Mouse (Mus musculus): ENCODE data around the gene Mbl1.
A peak's percentile ranks its signal among the peaks of the same experiment; 100 is the strongest.

The Mbl1 gene

DNA sequence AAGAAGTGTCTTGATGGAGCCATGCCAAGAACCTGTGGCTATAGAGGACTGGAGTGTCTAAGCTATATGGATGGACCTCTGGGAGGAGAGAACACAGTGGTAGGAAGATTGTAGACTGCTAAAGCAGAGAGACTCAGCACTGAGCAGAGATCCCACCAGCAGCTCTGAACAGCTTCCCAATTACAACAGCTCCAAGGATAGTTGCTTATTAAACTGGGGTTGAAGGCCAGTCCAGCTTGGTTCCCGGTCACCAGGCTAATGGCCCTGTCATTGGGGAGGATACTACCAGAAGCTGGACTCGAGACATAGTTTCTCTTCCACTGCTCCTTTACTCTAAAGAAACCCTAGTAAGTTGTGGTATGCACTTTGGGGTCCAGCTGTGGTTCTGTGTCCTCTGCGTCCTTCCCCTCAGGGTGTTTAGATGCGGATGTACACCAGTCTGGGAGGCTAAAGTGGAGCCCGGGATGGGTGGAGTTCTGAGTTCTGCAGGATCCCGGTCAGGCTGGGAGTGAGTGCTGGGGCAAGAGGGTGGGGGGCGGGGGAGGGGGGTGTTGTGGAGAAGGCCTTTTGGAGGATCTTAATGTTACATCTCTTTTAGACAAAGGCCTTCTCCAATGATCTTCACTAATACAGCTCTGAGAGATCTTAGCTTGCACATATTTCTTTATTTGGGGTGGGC lies at the start of gene Mbl1:
Mbl1 (plus strand) TSS at position 239 of the 679 bp plus-strand sequence.
- DNase-seq (ENCODE audit: low spot score) = no peak

DNA sequence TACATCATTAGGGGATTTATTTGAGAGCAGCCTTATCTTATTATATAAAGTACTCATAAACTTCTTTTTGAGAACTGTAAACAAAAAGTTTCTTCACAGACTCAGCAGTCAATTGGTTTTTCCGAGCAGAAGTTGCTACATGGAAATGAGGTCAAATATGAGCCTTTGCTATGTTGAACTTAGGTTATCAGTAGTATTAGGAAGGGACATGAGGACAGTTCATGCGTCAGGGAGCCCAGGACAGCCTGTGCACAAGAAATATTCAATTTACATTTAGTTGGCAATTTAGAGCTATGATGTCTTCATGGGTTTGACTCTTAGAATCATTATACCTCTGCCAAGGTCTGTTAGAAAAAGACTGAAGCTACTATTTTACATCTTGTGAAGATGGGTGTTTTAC lies 49.0 kb upstream of the Mbl1 start:
- DNase-seq (ENCODE audit: low spot score) = no peak

DNA sequence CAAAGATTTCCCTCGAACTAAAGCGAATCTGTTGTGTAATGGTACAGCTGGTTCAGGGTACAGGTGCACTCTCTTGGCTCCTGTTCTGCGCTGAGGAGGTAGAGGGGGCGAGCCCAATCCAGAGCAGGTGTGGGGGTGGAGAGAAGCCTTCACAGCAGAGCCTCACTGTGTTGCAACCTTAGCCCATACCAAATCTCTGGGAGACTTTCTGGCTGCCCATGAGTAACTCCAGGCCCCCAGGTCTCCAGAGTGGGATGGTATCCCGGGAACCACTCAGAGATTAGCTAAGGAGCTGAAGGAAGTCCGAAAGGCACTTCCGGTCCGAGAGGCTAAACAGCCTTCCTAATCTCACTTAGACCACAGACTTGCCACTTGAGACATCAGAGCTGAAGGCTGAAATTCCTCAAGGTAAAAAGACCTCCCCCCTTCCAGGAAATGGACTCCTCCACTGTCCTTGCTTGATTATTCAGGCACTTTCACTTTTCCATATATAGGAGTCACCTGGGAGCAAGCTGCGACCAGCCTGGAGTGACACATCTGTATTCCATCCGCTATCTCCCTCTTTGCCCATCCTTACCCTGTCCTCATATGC lies 46.3 kb upstream of the Mbl1 start, which contains the start of gene Mat1a:
Mat1a (plus strand) TSS at position 183 of the 592 bp plus-strand sequence.
- DNase-seq (ENCODE audit: low spot score) = no peak

DNA sequence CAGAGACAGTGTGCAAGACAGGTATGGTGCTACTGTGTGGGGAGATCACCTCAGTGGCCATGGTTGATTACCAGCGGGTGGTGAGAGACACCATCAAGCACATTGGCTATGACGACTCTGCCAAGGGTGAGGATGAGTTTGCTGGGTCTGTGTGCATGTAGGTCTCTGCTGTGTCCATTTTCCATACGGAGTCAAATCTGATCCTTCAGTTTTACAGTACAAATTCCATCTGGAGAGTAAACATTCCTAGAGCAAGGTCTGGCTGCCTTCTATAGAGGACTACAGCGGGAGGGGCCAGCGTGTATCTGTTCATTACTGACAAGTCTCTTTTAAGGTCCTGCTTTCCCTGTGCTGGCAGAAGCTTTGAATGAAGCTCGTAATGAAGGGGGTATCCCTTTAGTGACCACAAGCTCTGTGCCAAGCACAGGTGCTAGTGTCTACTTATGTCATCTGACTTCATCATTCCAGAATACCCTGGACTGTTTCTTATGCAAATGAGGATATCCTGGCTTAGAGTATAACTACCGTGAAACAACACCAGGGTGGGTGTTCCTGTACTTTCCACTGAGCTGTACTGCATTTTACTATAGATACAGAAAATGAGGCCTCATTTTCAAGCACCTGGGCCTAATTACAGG lies 40.1 kb upstream of the Mbl1 start:
- no peak for DNase-seq (ENCODE audit: low spot score)

DNA sequence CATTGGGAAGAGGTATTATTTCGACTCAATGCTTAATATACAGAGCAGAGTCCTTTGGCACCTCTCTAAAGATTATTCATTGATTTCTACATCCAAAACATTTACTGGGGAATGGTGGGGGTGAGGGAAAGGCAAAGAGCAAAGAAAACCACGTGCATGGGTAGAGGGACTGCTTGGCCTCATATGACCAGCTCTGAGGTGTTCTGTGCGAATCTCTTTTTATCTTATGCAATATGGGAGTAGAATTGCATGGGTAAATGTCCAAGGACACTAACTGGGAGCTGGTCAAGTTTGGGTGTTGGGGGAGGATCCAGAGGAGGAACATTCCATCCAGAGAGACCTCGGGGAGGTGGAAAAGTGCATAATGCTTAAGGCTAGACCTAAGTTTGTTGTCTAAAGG lies 38.3 kb upstream of the Mbl1 start:
- DNase-seq (ENCODE audit: low spot score) = no peak

DNA sequence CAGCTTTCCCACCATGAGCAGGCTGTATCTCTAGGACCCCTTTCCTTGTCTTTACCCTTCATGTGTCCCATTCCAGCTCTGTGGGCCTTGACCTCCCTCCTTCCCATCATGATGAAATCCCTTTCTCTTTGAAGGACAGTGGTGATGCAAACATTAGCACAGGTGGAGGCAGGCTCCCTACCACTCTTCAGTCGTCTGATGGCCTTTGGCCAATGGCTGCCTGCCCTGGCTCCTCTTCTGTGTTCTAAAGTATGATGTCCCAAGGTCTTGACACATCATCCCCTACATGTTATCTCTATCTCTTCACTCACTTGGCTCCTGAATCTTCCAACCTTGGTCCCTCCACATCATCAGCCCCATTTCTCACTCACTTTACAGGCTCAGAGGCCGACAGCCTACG lies 35.0 kb upstream of the Mbl1 start:
- DNase-seq (ENCODE audit: low spot score) = no peak

DNA sequence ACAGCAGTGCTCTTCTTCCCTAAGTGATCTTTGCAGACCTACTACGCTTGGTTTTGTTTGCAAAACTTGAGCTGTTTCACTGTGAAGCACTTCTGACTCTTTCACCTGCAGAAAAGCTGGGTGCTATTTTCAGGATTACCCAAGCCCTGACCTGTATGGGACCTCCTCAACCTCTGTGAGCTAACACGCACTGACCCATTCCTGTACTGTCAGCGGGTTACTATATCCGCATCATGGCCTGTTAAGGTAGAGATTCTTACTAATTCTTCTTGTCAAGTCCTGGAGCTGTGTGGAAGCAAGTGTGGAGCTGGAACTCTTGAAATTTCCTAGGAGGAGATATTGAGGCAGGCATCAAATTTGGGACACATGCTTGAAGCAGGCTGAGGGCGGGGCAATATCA lies 26.6 kb upstream of the Mbl1 start:
- DNase-seq (ENCODE audit: low spot score) = no peak

DNA sequence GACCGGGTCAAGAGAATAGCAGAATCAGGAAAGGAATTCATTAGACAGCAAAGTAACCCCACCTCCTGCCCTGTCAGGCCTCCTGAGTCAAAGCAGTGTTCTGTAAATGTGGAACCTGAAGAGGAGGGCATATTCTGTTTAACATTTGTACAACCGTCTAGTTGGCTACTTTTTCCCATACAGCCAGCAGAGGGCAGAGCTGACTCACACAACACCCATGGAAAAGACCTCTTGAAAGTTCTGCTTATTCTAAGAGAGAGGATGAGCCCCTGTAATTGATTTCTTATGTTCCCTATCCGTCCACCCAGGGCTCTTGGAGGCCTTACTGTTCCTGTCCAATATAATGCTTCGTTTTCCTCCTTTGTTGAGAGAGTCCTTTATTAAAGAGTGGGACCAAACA lies 23.3 kb upstream of the Mbl1 start:
- DNase-seq (ENCODE audit: low spot score) = peak; percentile 53

DNA sequence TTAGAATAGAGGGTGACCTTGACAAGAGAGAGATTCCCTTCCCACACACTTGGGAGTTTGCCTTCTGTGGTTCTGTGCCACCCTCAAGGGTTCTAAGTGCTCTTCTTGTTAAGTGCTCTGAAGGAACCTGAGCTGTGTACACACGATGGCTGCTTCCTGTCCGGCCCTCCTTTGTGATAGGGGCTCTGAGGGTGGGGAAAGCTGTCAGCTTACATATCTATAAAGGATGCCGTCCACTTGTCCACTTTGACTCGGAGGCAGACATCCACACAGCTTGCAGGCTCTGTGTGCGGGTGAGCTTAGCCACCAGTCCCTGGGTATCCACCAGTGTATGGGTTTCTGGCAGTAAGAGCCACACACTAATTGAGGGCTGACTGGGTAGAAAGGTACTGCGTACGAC lies 19.7 kb upstream of the Mbl1 start, which contains the start of gene Sftpa1:
Sftpa1 (plus strand) TSS at position 243 of the 400 bp plus-strand sequence.
- no peak for DNase-seq (ENCODE audit: low spot score)

DNA sequence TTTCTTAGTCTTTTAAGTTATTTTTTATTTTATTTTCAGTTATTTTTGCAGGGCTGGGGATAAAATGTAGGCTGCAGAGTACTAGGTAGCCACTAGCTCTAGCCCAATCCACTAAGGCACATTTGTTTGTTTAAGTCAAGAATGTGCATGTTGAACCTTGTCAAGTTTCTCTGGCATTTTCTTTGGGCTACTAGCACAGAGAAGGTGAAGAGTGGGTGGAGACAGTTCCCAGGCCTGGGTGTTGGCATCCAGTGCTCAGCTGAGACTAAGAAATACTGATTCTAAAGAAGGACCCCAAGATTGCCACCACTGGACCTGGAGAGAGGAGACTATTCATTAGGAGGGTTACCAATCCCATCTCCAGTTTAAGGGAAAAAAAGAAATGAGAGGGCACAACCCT lies 14.3 kb upstream of the Mbl1 start:
- DNase-seq (ENCODE audit: low spot score) = no peak

DNA sequence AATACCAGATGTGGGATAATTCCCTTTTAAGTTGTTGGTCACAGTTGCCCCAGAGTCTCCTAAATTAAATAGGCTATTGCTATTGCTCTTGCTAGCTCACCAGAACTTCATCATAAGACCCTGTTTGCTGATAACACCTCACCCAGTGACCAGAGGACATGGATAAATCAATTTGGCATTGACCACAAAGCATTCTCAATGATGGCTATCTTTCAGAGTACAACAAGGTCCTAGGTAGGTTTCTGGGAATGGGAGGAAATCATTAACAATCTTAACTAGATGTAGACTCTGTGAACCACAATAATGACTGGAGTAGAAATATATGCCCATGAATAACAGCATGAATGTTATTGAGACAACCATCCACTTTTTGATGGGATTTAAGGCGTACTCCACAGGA lies 10.6 kb upstream of the Mbl1 start:
- no peak for DNase-seq (ENCODE audit: low spot score)

DNA sequence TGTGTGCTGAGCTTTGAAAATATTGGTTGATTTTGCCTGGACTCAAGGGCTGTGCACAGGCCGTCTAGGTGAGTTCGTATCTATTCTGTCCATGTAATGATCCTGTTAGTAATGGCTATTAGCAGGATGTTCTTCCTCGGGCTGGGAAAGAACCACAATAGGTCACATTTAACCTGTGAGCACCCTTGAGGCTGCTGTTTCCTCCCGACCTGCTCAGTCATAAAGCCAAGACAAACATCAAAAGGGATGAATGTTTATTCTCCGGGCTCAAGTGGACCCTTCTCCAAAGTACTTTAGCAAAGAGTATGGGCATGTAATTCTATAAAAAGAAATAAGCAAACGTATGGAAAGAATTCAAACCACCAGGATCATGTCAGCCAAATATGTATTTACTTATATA lies 5.2 kb upstream of the Mbl1 start:
- no peak for DNase-seq (ENCODE audit: low spot score)

DNA sequence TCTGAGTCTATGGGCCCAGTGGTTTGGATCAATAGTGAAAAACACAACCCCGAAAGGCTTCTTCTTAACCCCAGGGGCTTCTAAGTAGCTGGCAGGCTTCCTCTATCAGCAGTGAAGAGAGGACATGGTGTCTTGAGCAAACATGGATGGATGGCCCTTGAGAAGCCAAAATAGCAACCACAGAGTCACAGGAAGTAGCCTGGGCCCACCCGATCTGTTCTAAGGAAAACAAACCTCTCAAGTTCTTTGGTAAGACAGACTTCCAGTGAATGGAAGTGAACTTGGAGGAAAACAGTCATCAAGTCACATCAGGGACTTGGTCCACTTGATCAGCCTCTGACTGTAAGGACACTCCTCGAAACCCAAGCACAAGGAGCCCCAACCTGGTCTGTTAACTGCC lies 4.3 kb upstream of the Mbl1 start:
- no peak for DNase-seq (ENCODE audit: low spot score)

DNA sequence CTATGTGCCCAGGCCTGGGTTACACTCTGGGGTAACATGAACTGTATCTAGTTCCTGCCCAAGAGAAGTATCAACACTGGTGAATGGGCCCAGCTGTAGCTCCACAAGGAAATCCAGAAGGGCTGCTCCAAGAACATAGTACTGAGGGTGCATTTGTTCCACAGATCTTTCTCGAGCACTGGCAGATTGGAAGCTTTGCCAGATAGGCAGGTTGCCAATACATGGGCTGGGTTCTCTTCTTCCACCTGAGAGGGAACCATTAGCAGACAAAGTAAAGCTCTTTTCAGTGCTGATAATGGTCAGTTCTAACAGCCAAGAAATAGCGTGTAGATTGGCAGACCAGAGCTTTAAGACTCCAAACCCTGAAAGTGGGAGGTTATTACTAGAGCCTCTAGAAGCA lies 3.9 kb upstream of the Mbl1 start:
- DNase-seq (ENCODE audit: low spot score) = no peak

DNA sequence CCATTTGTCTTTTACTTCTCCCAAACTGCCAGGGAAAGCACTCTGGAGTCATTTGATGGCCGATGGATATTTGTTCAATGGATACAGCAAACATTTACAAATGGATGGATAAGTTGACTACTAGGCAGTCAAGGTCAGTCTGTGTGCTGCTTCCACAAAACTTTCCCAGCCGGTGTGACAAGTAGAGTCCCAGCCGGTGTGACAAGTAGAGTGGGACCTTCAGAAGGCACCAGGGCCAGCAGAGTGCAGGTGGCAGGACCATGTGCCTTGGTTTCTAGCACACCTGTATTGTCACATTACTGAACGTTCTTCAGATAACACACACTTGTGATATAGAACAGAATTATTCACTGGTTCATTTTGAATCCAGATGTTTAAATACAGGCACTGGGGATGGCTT lies 8.8 kb downstream of the Mbl1 start:
- no peak for DNase-seq (ENCODE audit: low spot score)

DNA sequence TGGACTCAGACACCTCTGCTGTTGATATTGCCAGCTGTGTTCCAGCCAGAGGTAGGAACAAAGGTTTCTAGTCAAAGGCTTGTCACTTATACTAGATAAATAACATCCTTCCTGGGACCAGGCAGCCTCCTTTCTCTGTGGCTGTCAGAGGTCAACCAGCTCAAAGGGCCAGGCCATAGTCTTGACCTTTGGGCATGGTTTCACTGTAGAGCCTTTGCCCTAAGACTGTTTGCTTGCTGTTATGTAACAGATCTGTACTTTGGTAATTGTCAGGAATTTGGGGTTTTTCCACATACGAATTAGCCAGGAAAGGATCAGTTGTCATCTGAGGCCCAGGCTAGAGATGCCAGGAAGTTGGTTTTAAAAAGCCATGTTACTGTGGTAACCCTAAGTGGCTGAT lies 9.5 kb downstream of the Mbl1 start:
- DNase-seq (ENCODE audit: low spot score) = no peak

DNA sequence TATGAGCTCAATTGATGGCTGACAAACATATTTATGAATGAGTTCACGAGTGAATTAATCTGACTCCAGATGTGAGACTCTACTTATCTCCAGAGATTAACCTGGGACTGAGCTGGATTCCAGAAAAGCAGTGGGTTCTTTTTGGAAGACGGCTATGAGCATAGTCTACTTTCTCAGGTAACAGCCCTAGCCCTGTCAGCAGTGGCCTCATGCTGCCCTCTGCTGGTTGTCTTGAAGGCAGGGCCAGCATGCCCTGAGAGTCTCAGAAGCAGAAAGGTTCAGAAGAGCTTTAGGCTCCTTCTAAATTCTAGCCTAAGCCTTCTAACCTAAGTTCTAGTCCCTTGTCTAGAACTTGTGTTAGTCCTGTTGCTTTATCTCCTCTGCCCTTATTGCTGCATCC lies 11.4 kb downstream of the Mbl1 start:
- DNase-seq (ENCODE audit: low spot score) = peak; percentile 66

DNA sequence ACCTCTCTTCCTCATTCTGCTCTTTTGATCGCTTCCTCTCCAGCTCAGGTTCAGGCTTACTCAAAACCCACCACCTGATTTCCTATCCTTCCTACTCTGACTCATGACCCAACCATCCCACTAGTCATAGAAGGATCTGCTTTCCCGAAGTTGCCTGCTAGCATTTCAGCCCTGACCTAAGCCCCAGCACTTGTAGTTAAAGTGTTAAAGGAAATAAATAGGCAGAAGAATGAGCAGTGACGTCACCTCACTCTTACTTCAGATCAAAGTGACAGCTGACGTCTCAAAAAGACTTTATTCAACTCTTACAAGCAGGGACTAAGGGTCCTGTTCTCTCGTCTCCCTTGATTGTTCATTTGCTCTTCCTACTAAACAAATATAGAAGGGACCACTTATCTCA lies 16.0 kb downstream of the Mbl1 start:
- no peak for DNase-seq (ENCODE audit: low spot score)

DNA sequence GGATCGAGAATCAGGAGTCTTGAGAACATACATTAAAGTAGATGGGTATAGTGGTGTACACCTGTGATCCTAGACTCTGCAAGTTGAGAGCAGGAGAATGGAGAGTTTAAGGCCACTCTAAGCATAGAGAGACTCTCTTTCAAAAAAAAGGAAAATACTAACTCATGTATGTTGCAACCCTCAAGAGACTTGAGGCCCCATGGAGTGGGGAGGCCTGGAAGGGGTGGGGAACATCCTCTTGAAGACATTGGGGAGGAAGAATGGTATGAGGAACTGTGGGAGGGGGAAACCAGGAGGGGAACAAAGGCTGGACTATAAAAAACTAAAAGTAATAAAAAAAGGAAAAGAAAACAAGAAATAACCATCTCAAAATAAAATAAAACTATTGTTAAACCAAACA lies 17.3 kb downstream of the Mbl1 start:
- no peak for DNase-seq (ENCODE audit: low spot score)

DNA sequence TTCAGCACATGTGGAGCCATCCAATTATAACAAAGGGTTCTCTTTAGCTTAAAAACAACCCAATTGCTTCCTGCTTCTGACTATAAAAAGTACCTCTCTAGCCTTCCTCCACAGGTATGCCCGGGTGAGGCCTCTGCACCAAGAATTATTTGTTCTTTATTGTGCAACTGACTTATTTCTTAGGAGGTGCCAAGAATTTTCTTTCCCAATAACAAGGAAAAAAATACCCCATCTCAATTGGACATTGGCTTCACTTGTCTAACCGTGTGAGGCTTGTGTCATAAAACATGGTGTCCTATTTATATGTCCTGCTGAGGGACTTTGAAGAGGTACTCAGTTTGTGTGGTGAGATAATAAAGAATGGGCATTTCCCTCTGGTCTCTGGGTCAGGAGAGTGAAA lies 19.3 kb downstream of the Mbl1 start:
- DNase-seq (ENCODE audit: low spot score) = no peak

DNA sequence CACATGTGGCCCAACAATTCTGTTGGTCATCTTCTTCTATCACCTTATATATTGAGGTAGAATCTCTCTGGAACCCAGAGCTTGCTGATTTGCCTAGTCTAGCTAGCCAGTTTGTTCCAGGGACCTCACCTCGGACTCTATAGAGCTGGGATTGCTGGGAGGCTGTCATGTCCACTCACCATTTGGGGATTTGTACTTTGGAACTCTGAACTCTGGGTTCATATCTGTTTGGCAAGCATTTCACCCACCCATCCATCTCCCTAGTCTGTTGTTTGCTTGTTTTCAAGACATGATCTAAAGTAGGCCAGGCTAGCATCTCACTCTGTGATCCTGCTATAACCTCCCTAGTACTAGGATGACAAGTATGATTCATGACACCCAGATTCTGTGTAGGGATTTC lies 23.5 kb downstream of the Mbl1 start:
- DNase-seq (ENCODE audit: low spot score) = no peak

DNA sequence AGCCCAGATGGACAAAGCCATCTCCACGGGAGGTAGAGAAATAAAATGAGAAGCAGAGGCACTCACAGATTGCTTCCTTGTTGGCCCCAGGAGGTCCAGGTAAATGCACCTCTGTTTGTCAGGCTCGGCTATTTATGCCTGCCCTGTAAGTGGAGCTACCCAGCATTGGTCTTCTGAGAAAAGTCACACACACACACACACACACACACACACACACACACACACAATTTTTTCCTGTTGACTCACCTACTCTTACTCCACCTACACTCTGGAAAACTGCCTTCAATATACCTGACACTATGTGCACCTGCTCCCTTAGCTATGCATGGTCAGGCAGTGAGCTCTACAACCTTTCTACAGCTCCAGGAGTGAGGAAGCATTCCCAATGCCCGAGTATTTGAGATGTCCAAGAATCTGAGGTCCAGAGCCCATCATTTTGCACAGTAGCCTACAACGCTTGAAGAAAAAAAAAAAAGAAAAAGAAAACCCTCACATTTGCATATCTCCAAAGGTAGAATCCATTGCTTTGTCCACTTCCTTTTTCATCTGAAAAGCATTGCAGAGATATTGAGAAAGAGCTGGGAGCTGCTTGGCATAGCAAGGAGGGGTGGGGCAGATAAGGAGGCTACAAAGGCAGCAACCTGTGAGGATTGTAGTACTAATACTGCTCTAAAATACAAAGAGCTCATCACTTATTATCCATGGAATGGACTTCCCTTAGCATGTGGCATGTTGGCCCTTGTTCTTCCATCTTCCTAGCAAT lies 34.0 kb downstream of the Mbl1 start, which contains the start of gene Sftpd:
Sftpd (minus strand) TSS at position 91 of the 763 bp plus-strand sequence.
- DNase-seq (ENCODE audit: low spot score) = no peak

DNA sequence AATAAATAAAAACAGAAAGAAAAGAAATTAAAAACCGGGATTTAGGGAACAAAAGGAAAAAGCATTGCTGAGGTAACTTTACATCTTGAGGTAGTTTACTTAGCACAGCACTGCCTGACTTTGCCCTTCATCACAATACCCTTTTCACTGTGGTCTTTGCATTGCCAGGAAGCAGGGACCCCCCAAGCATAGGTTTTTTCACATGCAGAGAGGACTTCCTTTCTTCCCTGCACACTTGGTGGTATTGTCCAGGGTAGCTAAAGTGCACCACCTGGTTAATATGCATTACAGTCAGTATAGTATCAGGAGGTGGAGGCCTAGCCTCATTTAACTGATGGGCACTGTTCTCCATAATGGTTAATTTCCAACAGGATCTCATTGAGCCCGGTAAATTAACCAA lies 38.2 kb downstream of the Mbl1 start:
- no peak for DNase-seq (ENCODE audit: low spot score)
